Comparison of ENCODE assay signal across 19 mouse cellular contexts in genomic region chr8:101466363-101466762, GRCm38 (mm10).
"Had no signal": no experiment of that assay in that cellular context is flagged by ENCODE, and none has a peak within 500 bp of the region (broad histone marks: within the 10 kb centered on the region; RNA-seq: fewer than 3 reads in every experiment).

No protein-coding gene starts in this region.

- H3K27me3 ChIP-seq: limb, embryonic 13.5 days; liver, embryonic 12.5 days; liver, embryonic 15.5 days; lung, embryonic 15.5 days; megakaryocyte, embryonic 14.5 days; midbrain, embryonic 12.5 days had no signal

- H3K9me3 ChIP-seq: limb, embryonic 10.5 days; limb, embryonic 13.5 days; liver, embryonic 12.5 days; liver, embryonic 15.5 days; lung, embryonic 15.5 days; megakaryocyte, embryonic 14.5 days; midbrain, embryonic 12.5 days had no signal

- H3K4me2 ChIP-seq: limb, embryonic 13.5 days; liver, embryonic 12.5 days; liver, embryonic 15.5 days; lung, embryonic 15.5 days; midbrain, embryonic 12.5 days had no signal

- H3K4me1 ChIP-seq: limb, embryonic 10.5 days; limb, embryonic 13.5 days; liver, embryonic 12.5 days; liver, embryonic 15.5 days; lung, embryonic 15.5 days; megakaryocyte, embryonic 14.5 days; midbrain, embryonic 12.5 days had no signal

- H3K4me3 ChIP-seq: layer of hippocampus, adult 2 months; limb, embryonic 10.5 days; limb, embryonic 13.5 days; liver, embryonic 12.5 days; liver, embryonic 15.5 days; lung, embryonic 15.5 days; megakaryocyte, embryonic 14.5 days; midbrain, embryonic 12.5 days; myocyte had no signal

- DNase-seq: kidney, adult 2 months; kidney, postnatal 25 days; layer of hippocampus, adult 9-11 months; liver; lung, adult 18-20 months; lung, postnatal 10 days; lung, postnatal 36 days; thymus, adult 2 months; thymus, postnatal 14 days had no signal

- H3K36me3 ChIP-seq: limb, embryonic 10.5 days; limb, embryonic 13.5 days; liver, embryonic 12.5 days; liver, embryonic 15.5 days; lung, embryonic 15.5 days; midbrain, embryonic 12.5 days had no signal

- ATAC-seq: liver, embryonic 12.5 days had no signal

- H3K27ac ChIP-seq: kidney, postnatal 0 days; layer of hippocampus, adult 2 months; limb, embryonic 10.5 days; limb, embryonic 13.5 days; liver, embryonic 12.5 days; liver, embryonic 15.5 days; lung, embryonic 15.5 days; midbrain, embryonic 12.5 days had no signal

- H3K9ac ChIP-seq: limb, embryonic 13.5 days; liver, embryonic 12.5 days; liver, embryonic 15.5 days; lung, embryonic 15.5 days; midbrain, embryonic 12.5 days had no signal
